Mouse (Mus musculus): ENCODE results near the gene Yeats2. TPM values are rescaled to one million over a fixed set of nuclear protein-coding genes. Genes with fewer than 3 reads are reported as not detected.

Yeats2 gene
- total and polyA plus RNA-seq, 3 experiments, result 7.2 to 8.7 (median 7.7) TPM

- WGBS, result 24% methylated on average over 6 of the region's 6 CpGs
- Histone ChIP-seq H3K36me3 (ENCODE audit: control insufficient read depth, insufficient read depth, low read length) (peaks cover 1% of the 10 kb centered on the region), H3K4me1 (ENCODE audit: control insufficient read depth, insufficient read depth, low read length) (no peaks in the 10 kb centered on the region; the same call in 1 of the 2 replicates), H3K9ac (ENCODE audit: low read depth, low read length) (no peak overlapping the region), H3K27ac (no peak overlapping the region), H3K27me3 (ENCODE audit: control insufficient read depth, insufficient read depth, low read length) (no peaks in the 10 kb centered on the region), H3K4me3 (no peak overlapping the region), H3K79me2 (replicated peaks; ENCODE audit: control insufficient read depth, insufficient read depth, low read length) (no peaks in the 10 kb centered on the region)
- intact Hi-C loops (cut with DNase I), result no loop called here
- TF ChIP-seq POLR2A (IDR thresholded peaks at IDR 0.05; ENCODE audit: insufficient read depth, low read depth, low read length) (no peak), EP300 (IDR thresholded peaks at IDR 0.05; ENCODE audit: insufficient read depth, low read depth, low read length) (no peak), CTCF (IDR thresholded peaks at IDR 0.05) (peak; percentile 61)
- no peak for DNase-seq
Observed at GRCm38 (mm10) chr16:20227504-20227903, 86.6 kb downstream of the Yeats2 start.

- Histone ChIP-seq H3K4me1 (ENCODE audit: control insufficient read depth, insufficient read depth, low read length) (no peaks in the 10 kb centered on the region; the same call in 1 of the 2 replicates), H3K79me2 (replicated peaks; ENCODE audit: control insufficient read depth, insufficient read depth, low read length) (no peaks in the 10 kb centered on the region), H3K9ac (ENCODE audit: low read depth, low read length) (no peak overlapping the region), H3K36me3 (ENCODE audit: control insufficient read depth, insufficient read depth, low read length) (peaks cover 1% of the 10 kb centered on the region), H3K27me3 (ENCODE audit: control insufficient read depth, insufficient read depth, low read length) (no peaks in the 10 kb centered on the region), H3K4me3 (no peak overlapping the region), H3K27ac (no peak overlapping the region)
- no peak for DNase-seq
- intact Hi-C loops (cut with DNase I), result no loop called here
- TF ChIP-seq POLR2A (IDR thresholded peaks at IDR 0.05; ENCODE audit: insufficient read depth, low read depth, low read length) (no peak), EP300 (IDR thresholded peaks at IDR 0.05; ENCODE audit: insufficient read depth, low read depth, low read length) (no peak), CTCF (IDR thresholded peaks at IDR 0.05) (no peak)
- WGBS, result 76% methylated on average over 5 of the region's 5 CpGs
Observed at GRCm38 (mm10) chr16:20228167-20228566, 87.3 kb downstream of the Yeats2 start.

- TF ChIP-seq POLR2A (IDR thresholded peaks at IDR 0.05; ENCODE audit: insufficient read depth, low read depth, low read length) (no peak), CTCF (IDR thresholded peaks at IDR 0.05) (no peak), EP300 (IDR thresholded peaks at IDR 0.05; ENCODE audit: insufficient read depth, low read depth, low read length) (no peak)
- Histone ChIP-seq H3K4me3 (no peak overlapping the region), H3K27me3 (ENCODE audit: control insufficient read depth, insufficient read depth, low read length) (no peaks in the 10 kb centered on the region), H3K36me3 (ENCODE audit: control insufficient read depth, insufficient read depth, low read length) (no peaks in the 10 kb centered on the region), H3K4me1 (ENCODE audit: control insufficient read depth, insufficient read depth, low read length) (no peaks in the 10 kb centered on the region), H3K27ac (no peak overlapping the region), H3K79me2 (replicated peaks; ENCODE audit: control insufficient read depth, insufficient read depth, low read length) (no peaks in the 10 kb centered on the region), H3K9ac (ENCODE audit: low read depth, low read length) (no peak overlapping the region)
- DNase-seq, result no peak
- intact Hi-C loops (cut with DNase I), result no loop called here
- whole genome bisulfite sequencing, result 59% methylated on average over 4 of the region's 4 CpGs
Observed at GRCm38 (mm10) chr16:20234406-20234805, 93.5 kb downstream of the Yeats2 start.

- intact Hi-C loops (cut with DNase I), result no loop called here
- peaks cover 1% of the 10 kb centered on the region; the same call in 1 of the 2 replicates for H3K27me3 ChIP-seq (ENCODE audit: control insufficient read depth, insufficient read depth, low read length)
- H3K36me3 ChIP-seq (ENCODE audit: control insufficient read depth, insufficient read depth, low read length), result no peaks in the 10 kb centered on the region
- no peak for DNase-seq
- H3K4me3 ChIP-seq, result no peak overlapping the region
- TF ChIP-seq CTCF (IDR thresholded peaks at IDR 0.05) (no peak), POLR2A (IDR thresholded peaks at IDR 0.05; ENCODE audit: insufficient read depth, low read depth, low read length) (no peak), EP300 (IDR thresholded peaks at IDR 0.05; ENCODE audit: insufficient read depth, low read depth, low read length) (no peak)
- H3K27ac ChIP-seq, result no peak overlapping the region
- 73% methylated on average over 4 of the region's 4 CpGs for WGBS
- no peaks in the 10 kb centered on the region; the same call in 1 of the 2 replicates for H3K4me1 ChIP-seq (ENCODE audit: control insufficient read depth, insufficient read depth, low read length)
- no peak overlapping the region for H3K9ac ChIP-seq (ENCODE audit: low read depth, low read length)
- H3K79me2 ChIP-seq (replicated peaks; ENCODE audit: control insufficient read depth, insufficient read depth, low read length), result no peaks in the 10 kb centered on the region
Observed at GRCm38 (mm10) chr16:20237426-20237825, 96.6 kb downstream of the Yeats2 start.

GRCm38 (mm10) chr16:20238646-20239045 lies 97.8 kb downstream of the Yeats2 start:
- no peak for DNase-seq
- H3K9ac ChIP-seq (ENCODE audit: low read depth, low read length), result no peak overlapping the region
- WGBS, result 86% methylated on average over 4 of the region's 4 CpGs
- H3K36me3 ChIP-seq (ENCODE audit: control insufficient read depth, insufficient read depth, low read length), result no peaks in the 10 kb centered on the region
- no peaks in the 10 kb centered on the region; the same call in 1 of the 2 replicates for H3K4me1 ChIP-seq (ENCODE audit: control insufficient read depth, insufficient read depth, low read length)
- H3K4me3 ChIP-seq, result no peak overlapping the region
- intact Hi-C loops (cut with DNase I), result no loop called here
- no peaks in the 10 kb centered on the region for H3K79me2 ChIP-seq (replicated peaks; ENCODE audit: control insufficient read depth, insufficient read depth, low read length)
- no peak for TF ChIP-seq POLR2A (IDR thresholded peaks at IDR 0.05; ENCODE audit: insufficient read depth, low read depth, low read length)
- no peak for TF ChIP-seq CTCF (IDR thresholded peaks at IDR 0.05)
- TF ChIP-seq EP300 (IDR thresholded peaks at IDR 0.05; ENCODE audit: insufficient read depth, low read depth, low read length), result no peak
- H3K27ac ChIP-seq, result no peak overlapping the region
- peaks cover 1% of the 10 kb centered on the region; the same call in 1 of the 2 replicates for H3K27me3 ChIP-seq (ENCODE audit: control insufficient read depth, insufficient read depth, low read length)

GRCm38 (mm10) chr16:20240468-20241414 lies 99.9 kb downstream of the Yeats2 start, which contains the start of gene Map6d1:
TSS of gene Map6d1 (minus strand) at chr16:20241358.
- H3K79me2 ChIP-seq (replicated peaks; ENCODE audit: control insufficient read depth, insufficient read depth, low read length), result no peaks in the 10 kb centered on the region
- intact Hi-C loops (cut with DNase I), result no loop called here
- H3K4me1 ChIP-seq (ENCODE audit: control insufficient read depth, insufficient read depth, low read length), result no peaks in the 10 kb centered on the region; the same call in 1 of the 2 replicates
- no peaks in the 10 kb centered on the region for H3K36me3 ChIP-seq (ENCODE audit: control insufficient read depth, insufficient read depth, low read length)
- no peak within 1 kb of the TSS for H3K27ac ChIP-seq
- H3K27me3 ChIP-seq (ENCODE audit: control insufficient read depth, insufficient read depth, low read length), result peaks cover 1% of the 10 kb centered on the region; the same call in 1 of the 2 replicates
- TF ChIP-seq EP300 (IDR thresholded peaks at IDR 0.05; ENCODE audit: insufficient read depth, low read depth, low read length) (no peak), CTCF (IDR thresholded peaks at IDR 0.05) (no peak), POLR2A (IDR thresholded peaks at IDR 0.05; ENCODE audit: insufficient read depth, low read depth, low read length) (no peak)
- peak within 1 kb of the TSS; percentile 64 for H3K4me3 ChIP-seq
- peak; percentile 47 to 52 for DNase-seq
- WGBS, result 2% methylated on average over 90 of the region's 90 CpGs
- peak within 1 kb of the TSS; percentile 70 for H3K9ac ChIP-seq (ENCODE audit: low read depth, low read length)

Data from heart, adult 2 months (tissue).